Comparison of ENCODE assay signal across 23 mouse cellular contexts in the genomic region with DNA sequence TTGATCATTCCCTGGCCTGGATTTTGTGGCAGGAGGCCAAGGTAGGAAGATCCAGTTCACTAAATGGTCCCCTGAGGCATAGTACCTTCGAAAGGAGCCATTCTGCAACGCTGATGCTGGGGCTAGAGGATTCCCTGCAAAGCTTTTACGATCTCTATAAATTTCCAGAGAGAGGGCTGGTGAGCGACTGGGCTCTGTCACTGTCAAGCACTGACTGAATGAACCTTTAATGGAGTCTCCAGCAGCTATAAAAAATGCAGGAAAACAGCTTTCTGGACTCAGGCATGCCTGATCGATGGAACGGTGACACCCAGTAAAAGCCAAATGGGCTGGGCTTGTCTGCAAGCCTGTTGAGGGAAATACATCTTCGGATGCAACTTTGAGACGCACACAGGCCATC.
A peak's percentile ranks its signal among the peaks of the same experiment; 100 is the strongest.
DNase-seq lines count a peak whose midpoint lies in the region; ATAC-seq and TF ChIP-seq lines count a peak whose summit lies in the region.
"Had no signal": no experiment of that assay in that cellular context is flagged by ENCODE, and none has a peak within 500 bp of the region (broad histone marks: within the 10 kb centered on the region; RNA-seq: fewer than 3 reads in every experiment).

No protein-coding gene starts in this region.

- TF ChIP-seq CTCF in lung, embryonic 14.5 days (IDR thresholded peaks at IDR 0.05; ENCODE audit: low read depth), result no peak

- H3K9ac ChIP-seq in lung, embryonic 14.5 days, result no peak overlapping the region
- H3K9ac ChIP-seq: embryonic facial prominence, embryonic 15.5 days; hindbrain, embryonic 15.5 days; limb, embryonic 15.5 days; liver, embryonic 15.5 days; midbrain, embryonic 13.5 days had no signal

- no peaks in the 10 kb centered on the region for H3K9me3 ChIP-seq in lung, embryonic 14.5 days (ENCODE audit: low read depth, low read length)
- H3K9me3 ChIP-seq: embryonic facial prominence, embryonic 15.5 days; hindbrain, embryonic 15.5 days; limb, embryonic 15.5 days; liver, embryonic 15.5 days; midbrain, embryonic 13.5 days had no signal

- 52% methylated on average over 8 of the region's 8 CpGs for WGBS in lung, embryonic 14.5 days

- 0 out of 2 replicates have a peak, but pooled peaks have one; percentile 7 for ATAC-seq in lung, embryonic 14.5 days (ENCODE audit: insufficient read depth)
- ATAC-seq: forebrain, embryonic 14.5 days; midbrain, embryonic 13.5 days had no signal

- H3K4me3 ChIP-seq in lung, embryonic 14.5 days (ENCODE audit: low read depth, low read length), result no peak overlapping the region
- H3K4me3 ChIP-seq: embryonic facial prominence, embryonic 15.5 days; hindbrain, embryonic 15.5 days; layer of hippocampus, adult 2 months; limb, embryonic 15.5 days; liver, embryonic 15.5 days; midbrain, embryonic 13.5 days had no signal

- H3K4me1 ChIP-seq in lung, embryonic 14.5 days (ENCODE audit: insufficient read depth), result no peaks in the 10 kb centered on the region
- H3K4me1 ChIP-seq: hindbrain, embryonic 15.5 days; midbrain, embryonic 13.5 days had no signal

- H3K27ac ChIP-seq in lung, embryonic 14.5 days (ENCODE audit: low read depth), result no peak overlapping the region
- H3K27ac ChIP-seq: embryonic facial prominence, embryonic 15.5 days; hindbrain, embryonic 15.5 days; layer of hippocampus, adult 2 months; limb, embryonic 15.5 days; liver, embryonic 15.5 days; midbrain, embryonic 13.5 days had no signal

- H3K4me2 ChIP-seq in lung, embryonic 14.5 days, result no peak overlapping the region
- H3K4me2 ChIP-seq: embryonic facial prominence, embryonic 15.5 days; heart, embryonic 11.5 days; hindbrain, embryonic 15.5 days; limb, embryonic 15.5 days; liver, embryonic 15.5 days; midbrain, embryonic 13.5 days had no signal

- H3K36me3 ChIP-seq in lung, embryonic 14.5 days (ENCODE audit: insufficient read depth), result no peaks in the 10 kb centered on the region
- H3K36me3 ChIP-seq: embryonic facial prominence, embryonic 15.5 days; hindbrain, embryonic 15.5 days; limb, embryonic 15.5 days; liver, embryonic 15.5 days; midbrain, embryonic 13.5 days had no signal

- DNase-seq in embryo, embryonic 11 days, result peak; percentile 31
- no peak for DNase-seq in embryo, embryonic 9.5 days (ENCODE audit: extremely low spot score)
- DNase-seq in lung, embryonic 14.5 days, result peak; percentile 42
- DNase-seq in lung, postnatal 14 days, result no peak
- peak; percentile 19 for DNase-seq in embryo, embryonic 11.5 days (ENCODE audit: low read depth, low spot score)
- DNase-seq in mesoderm, embryonic 11.5 days (ENCODE audit: low read depth, low spot score), result peak; percentile 32
- no peak for DNase-seq in cerebellum, postnatal 10 days
- no peak for DNase-seq in frontal cortex, postnatal 14 days (ENCODE audit: low spot score in 2 of 2)
- DNase-seq: adrenal gland, postnatal 25 days; cerebellum, adult 9-11 months; gastrocnemius, postnatal 14 days; heart, adult 11 months; kidney, adult 2 months; kidney, postnatal 25 days; thymus, adult 2 months had no signal

- H3K27me3 ChIP-seq in lung, embryonic 14.5 days (ENCODE audit: insufficient read depth, low read length), result no peaks in the 10 kb centered on the region
- H3K27me3 ChIP-seq: hindbrain, embryonic 15.5 days; midbrain, embryonic 13.5 days had no signal

Comparison
In these comparisons a context has a peak if more than half of its experiments do, and no peak if none do; other contexts are left out.
1. DNase-seq: peak in embryo, embryonic 11 days (single experiment), lung, embryonic 14.5 days (single experiment), embryo, embryonic 11.5 days (single experiment) and mesoderm, embryonic 11.5 days (single experiment); none in embryo, embryonic 9.5 days (single experiment), lung, postnatal 14 days (single experiment), cerebellum, postnatal 10 days (0 of 2) and frontal cortex, postnatal 14 days (0 of 2).